Mouse (Mus musculus) G1E (cell line): Measurements from ENCODE around the gene Fcer2a.

Source experiments
- CTCF ChIP-seq: IDR thresholded peaks from 2 replicates; pipeline ENCODE4 v1.5.1; 2012; ENCODE audit warnings: low read depth, low read length, inconsistent platforms, mixed read lengths
- GATA1 ChIP-seq: IDR thresholded peaks from 2 replicates; pipeline ENCODE4 v1.6.1; 2012; ENCODE audit warnings: borderline replicate concordance, low read length, inconsistent platforms, mixed read lengths
- POLR2AphosphoS5 ChIP-seq: IDR thresholded peaks from 2 replicates; pipeline ENCODE4 v1.6.1; 2012; ENCODE audit warnings: low read depth, low read length, inconsistent platforms; ENCODE audit not compliant: insufficient replicate concordance
- TAL1 ChIP-seq: conservative IDR thresholded peaks from 2 replicates; pipeline ENCODE4 v1.6.1; 2012; ENCODE audit warnings: low read depth, low read length, inconsistent platforms, mixed read lengths

DNA sequence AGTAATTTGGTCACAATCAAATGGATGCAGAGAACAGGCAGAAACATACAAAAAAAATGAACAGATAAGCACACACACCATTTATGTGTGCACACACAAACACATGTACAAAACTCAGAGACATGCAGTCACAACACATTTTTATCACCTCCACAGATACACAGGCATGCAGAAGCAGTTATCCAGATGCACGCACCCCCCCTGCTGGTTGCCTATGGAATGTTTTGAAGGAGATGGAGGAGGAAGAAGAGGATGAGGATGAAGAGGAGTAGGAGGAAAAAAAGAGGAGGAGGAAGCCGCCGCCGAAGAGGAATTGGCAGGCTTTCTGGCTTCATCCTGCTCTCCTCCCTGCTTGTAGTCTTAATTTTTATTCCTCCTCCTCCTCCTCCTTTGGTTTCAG is 11.7 kb upstream of the Fcer2a start:
- no peak for TF ChIP-seq TAL1
- no peak for TF ChIP-seq CTCF
- TF ChIP-seq POLR2AphosphoS5 = no peak
- TF ChIP-seq GATA1 = no peak
